Mouse (Mus musculus): ENCODE measurements around the gene Msx2. TPM values are rescaled to one million over a fixed set of nuclear protein-coding genes. Genes with fewer than 3 reads are reported as not detected.

Gene Msx2
- polyA plus RNA-seq, 1 experiment = 3.1 TPM

GRCm38 (mm10) chr13:53417701-53418100 lies 55.2 kb downstream of the Msx2 start:
- H3K36me3 ChIP-seq (ENCODE audit: control insufficient read depth, insufficient read depth, low read length, poor library complexity, severe bottlenecking) = no peaks in the 10 kb centered on the region
- no peak overlapping the region for H3K4me3 ChIP-seq (ENCODE audit: low read depth, low read length)
- no peak for TF ChIP-seq CTCF (IDR thresholded peaks at IDR 0.05; ENCODE audit: low read depth, low read length)
- TF ChIP-seq POLR2A (IDR thresholded peaks at IDR 0.05; ENCODE audit: insufficient read depth, low read length) = no peak
- TF ChIP-seq EP300 (IDR thresholded peaks at IDR 0.05; ENCODE audit: insufficient read depth, low read depth, low read length) = no peak
- H3K27me3 ChIP-seq (ENCODE audit: control insufficient read depth, insufficient read depth, low read length, poor library complexity, severe bottlenecking) = no peaks in the 10 kb centered on the region
- no peaks in the 10 kb centered on the region for H3K9me3 ChIP-seq (replicated peaks; ENCODE audit: control insufficient read depth, insufficient read depth, low read length, poor library complexity, severe bottlenecking)
- no peak overlapping the region for H3K27ac ChIP-seq (ENCODE audit: insufficient read depth, low read length)
- H3K9ac ChIP-seq (ENCODE audit: low read depth, poor library complexity, severe bottlenecking) = no peak overlapping the region
- H3K4me1 ChIP-seq (ENCODE audit: control insufficient read depth, insufficient read depth, low read length) = no peaks in the 10 kb centered on the region

Other genes starting within 250 kb of the Msx2 start
- 23.6 and 25.0 TPM in 2 replicates for gene Ror2, start 186.9 kb downstream of the Msx2 start, polyA plus RNA-seq (2011; ENCODE audit: insufficient read depth, insufficient read length, low read depth, missing spikeins)
- gene Sptlc1, start 95.7 kb downstream of the Msx2 start, polyA plus RNA-seq (2011; ENCODE audit: insufficient read depth, insufficient read length, low read depth, missing spikeins) = 20.6 and 20.8 TPM in 2 replicates